Mouse (Mus musculus): ENCODE measurements around the gene Abtb2. TPM values are rescaled to one million over a fixed set of nuclear protein-coding genes. Genes with fewer than 3 reads are reported as not detected.

Gene Abtb2
- polyA plus RNA-seq, 1 experiment from 2014 or later: 10.5 TPM

GRCm38 (mm10) chr2:103673609-103674008, 107.5 kb downstream of the Abtb2 start:
- Histone ChIP-seq H3K4me2 (replicated peaks) (no peak overlapping the region), H3K9me3 (ENCODE audit: control insufficient read depth, low read length) (no peaks in the 10 kb centered on the region), H3K4me3 (replicated peaks; ENCODE audit: low read length) (no peak overlapping the region), H3K4me1 (replicated peaks; ENCODE audit: control insufficient read depth, insufficient read depth, low read length) (peaks cover 14% of the 10 kb centered on the region), H3K9ac (no peak overlapping the region), H3K36me3 (replicated peaks; ENCODE audit: control insufficient read depth, insufficient read depth) (no peaks in the 10 kb centered on the region), H3K27ac (no peak overlapping the region), H3K27me3 (ENCODE audit: control insufficient read depth, insufficient read depth, low read length) (no peaks in the 10 kb centered on the region)
- no peak for ATAC-seq (ENCODE audit: low FRiP score)
- DNase-seq (ENCODE audit: low spot score): no peak
- WGBS: 82% methylated on average over 4 of the region's 4 CpGs

DNA sequence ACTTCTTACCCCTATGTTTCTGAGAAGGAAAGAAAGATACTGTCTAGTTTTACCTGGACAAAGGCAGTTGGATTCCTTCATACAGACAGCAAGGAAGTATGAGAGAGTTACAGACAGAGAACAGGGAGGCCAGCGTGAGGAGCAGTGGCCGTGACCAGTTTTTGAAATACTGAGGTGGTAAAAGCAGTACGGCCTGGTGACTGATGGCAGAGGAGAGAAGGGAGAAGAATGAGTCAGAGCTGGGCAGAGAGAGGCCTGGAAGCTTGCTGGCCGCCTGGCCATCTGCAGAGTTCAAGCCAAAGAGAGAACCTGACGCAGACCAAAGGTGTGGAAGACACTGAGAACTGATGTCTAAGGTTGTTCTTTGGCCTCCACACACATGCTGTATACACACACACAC, 109.3 kb downstream of the Abtb2 start:
- Histone ChIP-seq H3K36me3 (replicated peaks; ENCODE audit: control insufficient read depth, insufficient read depth) (no peaks in the 10 kb centered on the region), H3K4me2 (replicated peaks) (no peak overlapping the region), H3K27me3 (ENCODE audit: control insufficient read depth, insufficient read depth, low read length) (no peaks in the 10 kb centered on the region), H3K9ac (no peak overlapping the region), H3K4me3 (replicated peaks; ENCODE audit: low read length) (no peak overlapping the region), H3K4me1 (replicated peaks; ENCODE audit: control insufficient read depth, insufficient read depth, low read length) (no peaks in the 10 kb centered on the region), H3K27ac (no peak overlapping the region), H3K9me3 (ENCODE audit: control insufficient read depth, low read length) (no peaks in the 10 kb centered on the region)
- ATAC-seq (ENCODE audit: low FRiP score) (no peak), DNase-seq (ENCODE audit: low spot score) (no peak)
- 92% methylated on average over 5 of the region's 5 CpGs for WGBS

GRCm38 (mm10) chr2:103676808-103677207, 110.7 kb downstream of the Abtb2 start:
- WGBS: 74% methylated on average over 2 of the region's 2 CpGs
- Histone ChIP-seq H3K9me3 (ENCODE audit: control insufficient read depth, low read length) (no peaks in the 10 kb centered on the region), H3K27ac (no peak overlapping the region), H3K36me3 (replicated peaks; ENCODE audit: control insufficient read depth, insufficient read depth) (no peaks in the 10 kb centered on the region), H3K4me2 (replicated peaks) (no peak overlapping the region), H3K4me1 (replicated peaks; ENCODE audit: control insufficient read depth, insufficient read depth, low read length) (no peaks in the 10 kb centered on the region), H3K4me3 (replicated peaks; ENCODE audit: low read length) (no peak overlapping the region), H3K9ac (no peak overlapping the region), H3K27me3 (ENCODE audit: control insufficient read depth, insufficient read depth, low read length) (no peaks in the 10 kb centered on the region)
- ATAC-seq (ENCODE audit: low FRiP score) (no peak), DNase-seq (ENCODE audit: low spot score) (no peak)

- no peaks in the 10 kb centered on the region for H3K27me3 ChIP-seq (ENCODE audit: control insufficient read depth, insufficient read depth, low read length)
- H3K27ac ChIP-seq: no peak overlapping the region
- H3K4me2 ChIP-seq (replicated peaks): no peak overlapping the region
- DNase-seq (ENCODE audit: low spot score): no peak
- no peaks in the 10 kb centered on the region for H3K36me3 ChIP-seq (replicated peaks; ENCODE audit: control insufficient read depth, insufficient read depth)
- no peak for ATAC-seq (ENCODE audit: low FRiP score)
- 74% methylated on average over 7 of the region's 7 CpGs for WGBS
- H3K9me3 ChIP-seq (ENCODE audit: control insufficient read depth, low read length): no peaks in the 10 kb centered on the region
- H3K4me3 ChIP-seq (replicated peaks; ENCODE audit: low read length): no peak overlapping the region
- no peaks in the 10 kb centered on the region for H3K4me1 ChIP-seq (replicated peaks; ENCODE audit: control insufficient read depth, insufficient read depth, low read length)
- no peak overlapping the region for H3K9ac ChIP-seq
Observed at GRCm38 (mm10) chr2:103677614-103678369, 111.7 kb downstream of the Abtb2 start.

DNA sequence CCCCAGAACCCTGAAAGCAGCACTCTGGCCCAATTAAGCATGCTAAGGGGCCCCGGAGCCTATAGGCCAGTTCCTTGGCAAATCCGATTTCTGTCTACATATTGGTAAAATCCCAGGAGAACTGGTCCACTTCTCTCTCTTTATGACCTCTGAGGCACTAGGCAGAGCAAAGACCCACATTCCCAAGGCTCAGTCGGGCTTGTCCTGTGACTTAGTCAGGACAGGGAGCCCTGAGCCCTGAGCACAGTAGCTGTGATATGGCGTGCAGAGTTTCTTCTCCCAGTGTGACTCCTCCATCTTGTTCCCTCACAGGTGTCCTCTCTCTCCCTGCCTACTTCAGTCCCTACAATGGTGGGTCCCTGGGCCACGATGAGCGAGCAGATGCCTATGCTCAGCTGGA, 112.3 kb downstream of the Abtb2 start:
- Histone ChIP-seq H3K4me2 (replicated peaks) (no peak overlapping the region), H3K4me3 (replicated peaks; ENCODE audit: low read length) (no peak overlapping the region), H3K27me3 (ENCODE audit: control insufficient read depth, insufficient read depth, low read length) (no peaks in the 10 kb centered on the region), H3K36me3 (replicated peaks; ENCODE audit: control insufficient read depth, insufficient read depth) (no peaks in the 10 kb centered on the region), H3K9ac (no peak overlapping the region), H3K9me3 (ENCODE audit: control insufficient read depth, low read length) (no peaks in the 10 kb centered on the region), H3K4me1 (replicated peaks; ENCODE audit: control insufficient read depth, insufficient read depth, low read length) (no peaks in the 10 kb centered on the region), H3K27ac (no peak overlapping the region)
- 88% methylated on average over 6 of the region's 6 CpGs for WGBS
- DNase-seq (ENCODE audit: low spot score): no peak
- no peak for ATAC-seq (ENCODE audit: low FRiP score)

- no peak overlapping the region for H3K4me2 ChIP-seq (replicated peaks)
- no peaks in the 10 kb centered on the region for H3K4me1 ChIP-seq (replicated peaks; ENCODE audit: control insufficient read depth, insufficient read depth, low read length)
- DNase-seq (ENCODE audit: low spot score) (no peak), ATAC-seq (ENCODE audit: low FRiP score) (no peak)
- no peaks in the 10 kb centered on the region for H3K27me3 ChIP-seq (ENCODE audit: control insufficient read depth, insufficient read depth, low read length)
- WGBS: 79% methylated on average over 9 of the region's 9 CpGs
- no peak overlapping the region for H3K9ac ChIP-seq
- no peaks in the 10 kb centered on the region for H3K36me3 ChIP-seq (replicated peaks; ENCODE audit: control insufficient read depth, insufficient read depth)
- H3K9me3 ChIP-seq (ENCODE audit: control insufficient read depth, low read length): no peaks in the 10 kb centered on the region
- H3K4me3 ChIP-seq (replicated peaks; ENCODE audit: low read length): no peak overlapping the region
- H3K27ac ChIP-seq: no peak overlapping the region
Observed at GRCm38 (mm10) chr2:103680364-103681110, 114.4 kb downstream of the Abtb2 start.

DNA sequence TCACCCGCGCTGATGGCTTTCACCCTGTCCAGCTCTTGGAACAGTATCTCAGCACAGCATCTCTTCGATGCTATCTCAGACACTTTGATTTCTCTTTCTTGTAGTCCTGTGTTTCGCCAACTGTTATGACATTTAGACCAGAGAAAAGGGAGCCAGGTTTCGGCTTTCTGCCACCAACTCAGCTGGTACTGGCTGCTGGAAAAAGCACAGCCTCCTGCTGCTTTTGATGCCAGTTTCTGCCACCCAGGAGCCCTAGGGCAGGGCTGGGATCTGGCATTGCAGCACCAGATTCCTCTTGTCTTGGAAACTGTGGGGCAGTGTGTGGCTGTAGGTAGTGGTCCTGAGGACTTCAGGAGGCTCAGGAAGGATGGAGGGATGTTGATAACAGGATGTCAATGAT, 115.0 kb downstream of the Abtb2 start:
- DNase-seq (ENCODE audit: low spot score) (no peak), ATAC-seq (ENCODE audit: low FRiP score) (no peak)
- H3K9me3 ChIP-seq (ENCODE audit: control insufficient read depth, low read length): no peaks in the 10 kb centered on the region
- H3K4me1 ChIP-seq (replicated peaks; ENCODE audit: control insufficient read depth, insufficient read depth, low read length): no peaks in the 10 kb centered on the region
- H3K27ac ChIP-seq: no peak overlapping the region
- H3K27me3 ChIP-seq (ENCODE audit: control insufficient read depth, insufficient read depth, low read length): no peaks in the 10 kb centered on the region
- WGBS: 86% methylated on average over 5 of the region's 5 CpGs
- H3K4me2 ChIP-seq (replicated peaks): no peak overlapping the region
- no peak overlapping the region for H3K4me3 ChIP-seq (replicated peaks; ENCODE audit: low read length)
- H3K36me3 ChIP-seq (replicated peaks; ENCODE audit: control insufficient read depth, insufficient read depth): no peaks in the 10 kb centered on the region
- H3K9ac ChIP-seq: no peak overlapping the region

DNA sequence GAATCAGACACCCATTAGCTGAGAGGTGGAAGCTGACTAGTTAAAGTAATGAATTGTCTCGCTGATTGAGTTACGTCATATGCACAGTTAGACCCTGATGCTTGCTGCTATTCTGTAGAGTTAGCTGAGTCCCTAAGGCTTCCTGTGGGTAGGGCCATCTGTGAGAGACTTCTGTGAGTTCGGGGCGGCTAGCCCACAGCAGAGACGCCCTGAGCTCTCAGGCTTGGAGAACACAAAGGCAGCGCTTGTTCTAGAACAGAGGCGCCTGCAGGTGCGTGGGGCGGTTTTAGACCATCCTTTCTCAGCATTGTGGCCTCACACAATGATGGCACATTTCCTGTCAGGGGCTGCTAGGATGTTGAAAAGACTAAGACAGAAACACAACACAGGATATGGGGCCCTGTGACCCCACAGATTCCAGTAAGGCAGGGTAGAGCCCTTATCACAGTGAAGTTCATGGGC, 116.2 kb downstream of the Abtb2 start:
- Histone ChIP-seq H3K27ac (no peak overlapping the region), H3K4me2 (replicated peaks) (no peak overlapping the region), H3K36me3 (replicated peaks; ENCODE audit: control insufficient read depth, insufficient read depth) (no peaks in the 10 kb centered on the region), H3K9me3 (ENCODE audit: control insufficient read depth, low read length) (no peaks in the 10 kb centered on the region), H3K9ac (no peak overlapping the region), H3K27me3 (ENCODE audit: control insufficient read depth, insufficient read depth, low read length) (no peaks in the 10 kb centered on the region), H3K4me3 (replicated peaks; ENCODE audit: low read length) (no peak overlapping the region), H3K4me1 (replicated peaks; ENCODE audit: control insufficient read depth, insufficient read depth, low read length) (no peaks in the 10 kb centered on the region)
- WGBS: 78% methylated on average over 9 of the region's 9 CpGs
- no peak for DNase-seq (ENCODE audit: low spot score)
- no peak for ATAC-seq (ENCODE audit: low FRiP score)

GRCm38 (mm10) chr2:103682927-103683442, 116.9 kb downstream of the Abtb2 start:
- no peaks in the 10 kb centered on the region for H3K9me3 ChIP-seq (ENCODE audit: control insufficient read depth, low read length)
- no peaks in the 10 kb centered on the region for H3K36me3 ChIP-seq (replicated peaks; ENCODE audit: control insufficient read depth, insufficient read depth)
- H3K4me2 ChIP-seq (replicated peaks): no peak overlapping the region
- no peaks in the 10 kb centered on the region for H3K27me3 ChIP-seq (ENCODE audit: control insufficient read depth, insufficient read depth, low read length)
- no peaks in the 10 kb centered on the region for H3K4me1 ChIP-seq (replicated peaks; ENCODE audit: control insufficient read depth, insufficient read depth, low read length)
- no peak overlapping the region for H3K27ac ChIP-seq
- 67% methylated on average over 9 of the region's 9 CpGs for WGBS
- DNase-seq (ENCODE audit: low spot score) (no peak), ATAC-seq (ENCODE audit: low FRiP score) (peak; percentile 66)
- no peak overlapping the region for H3K4me3 ChIP-seq (replicated peaks; ENCODE audit: low read length)
- no peak overlapping the region for H3K9ac ChIP-seq
